8 mouse cellular contexts compared by ENCODE assay signal in the genomic region with DNA sequence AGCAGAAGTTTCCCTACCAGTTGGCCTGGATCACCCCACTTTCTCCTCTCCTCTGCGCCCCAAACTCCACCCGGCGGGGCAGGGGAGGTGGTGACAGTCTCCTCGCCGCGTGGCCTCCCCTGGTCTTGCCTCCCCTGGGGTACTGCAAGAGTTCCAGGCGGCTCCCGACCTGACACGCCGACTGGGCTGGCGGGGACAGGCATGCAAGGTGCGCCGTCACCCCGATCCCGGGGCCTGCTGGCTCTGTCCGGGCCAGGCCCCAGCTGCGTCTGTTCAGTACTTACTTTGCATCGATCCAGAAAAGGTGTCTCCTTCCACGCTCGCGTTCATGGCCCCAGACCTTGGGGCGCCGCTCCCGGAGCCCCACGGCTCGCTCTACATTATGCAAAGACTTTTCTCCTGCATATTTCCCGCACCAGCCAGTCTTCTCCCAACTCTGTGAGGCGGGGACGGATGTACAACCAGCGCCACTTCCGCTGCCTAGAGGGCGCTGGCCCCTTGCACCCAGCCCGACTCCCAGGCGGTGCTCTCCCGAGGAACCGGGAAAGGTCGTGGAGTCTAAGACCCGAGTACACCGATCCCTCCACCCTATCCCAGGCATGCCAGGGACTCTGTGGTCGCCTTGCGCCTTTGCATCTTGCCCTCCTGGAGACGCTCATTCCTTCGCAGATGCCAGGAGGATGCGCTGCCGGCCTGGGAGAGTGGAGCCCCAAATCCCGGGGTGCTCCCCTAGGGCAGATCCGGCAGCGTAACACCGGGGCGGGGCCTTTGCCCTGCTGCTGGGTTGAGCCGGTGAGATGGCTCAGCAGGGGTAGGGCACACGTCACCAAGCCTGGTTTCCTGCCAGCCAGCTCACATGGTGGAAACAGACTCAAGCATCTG. TPM values are rescaled to one million over a fixed set of nuclear protein-coding genes. Genes with fewer than 3 reads are reported as not detected.
DNase-seq lines count a peak whose midpoint lies in the region; ATAC-seq and TF ChIP-seq lines count a peak whose summit lies in the region.

A gene (minus strand): TSS at position 753 of the 882 bp plus-strand sequence.

- WGBS in hindbrain, embryonic 10.5 days = under 1% methylated on average over 52 of the region's 52 CpGs
- WGBS in lung, postnatal 0 days = under 1% methylated on average over 52 of the region's 52 CpGs

- peak; percentile 90 for DNase-seq in MEL (ENCODE audit: low read depth, low spot score)
- DNase-seq in cerebellum, adult 8-10 months = peak; percentile 77
- DNase-seq in hindbrain, embryonic 10.5 days (ENCODE audit: low spot score) = peak; percentile 85
- DNase-seq in layer of hippocampus, adult 9-11 months = peak; percentile 89
- peak; percentile 90 for DNase-seq in lung, postnatal 0 days (ENCODE audit: low spot score)
- DNase-seq in ovary, postnatal 14 days (ENCODE audit: low spot score) = peak; percentile 66
- peak; percentile 94 for DNase-seq in thymus, postnatal 14 days

- no peak for TF ChIP-seq EP300 in MEL (IDR thresholded peaks at IDR 0.05; ENCODE audit: low read depth in 1 of 2, low read length in 2 of 2)
- no peak for TF ChIP-seq EP300 in lung, postnatal 0 days (IDR thresholded peaks at IDR 0.05)

- H3K79me2 ChIP-seq in MEL (ENCODE audit: control insufficient read depth, insufficient read depth, low read length, poor library complexity) = peaks cover 36% of the 10 kb centered on the region

- no peak for TF ChIP-seq RAD21 in MEL (IDR thresholded peaks at IDR 0.05; ENCODE audit: low read depth, low read length)

- peaks cover 0 to 5% of the 10 kb centered on the region in 2 experiments; a peak in 1 of 4 replicates for H3K4me1 ChIP-seq in MEL (ENCODE audit: control insufficient read depth in 1 of 2, insufficient read depth in 2 of 2, low read length in 2 of 2)
- H3K4me1 ChIP-seq in hindbrain, embryonic 10.5 days (replicated peaks) = peaks cover 26% of the 10 kb centered on the region
- peaks cover 11% of the 10 kb centered on the region; the same call in 1 of the 2 replicates for H3K4me1 ChIP-seq in lung, postnatal 0 days (ENCODE audit: insufficient read depth, low read depth, low read length)

- H3K9ac ChIP-seq in MEL (ENCODE audit: control insufficient read depth, low read depth, low read length, poor library complexity, severe bottlenecking) = peak within 1 kb of the TSS; percentile 90
- H3K9ac ChIP-seq in lung, postnatal 0 days (replicated peaks; ENCODE audit: low read depth) = peak within 1 kb of the TSS; percentile 87

- peak; percentile 14 to 55 (median 43); a peak in 5 of 6 replicates for TF ChIP-seq CTCF in MEL (IDR thresholded peaks at IDR 0.05 in 2 of 3, conservative IDR thresholded peaks at IDR 0.05 in 1 of 3; ENCODE audit: control insufficient read depth in 1 of 3, insufficient read depth in 1 of 3, low read depth in 2 of 3, low read length in 3 of 3, poor library complexity in 1 of 3, severe bottlenecking in 1 of 3)
- TF ChIP-seq CTCF in lung, postnatal 0 days (IDR thresholded peaks at IDR 0.05) = peak; percentile 82

- H3K4me2 ChIP-seq in lung, postnatal 0 days (replicated peaks; ENCODE audit: low read depth, low read length) = peak within 1 kb of the TSS; percentile 91

- peak within 1 kb of the TSS; percentile 86 to 90 for H3K4me3 ChIP-seq in MEL (ENCODE audit: control insufficient read depth in 1 of 2, insufficient read depth in 1 of 2, low read depth in 2 of 2, low read length in 2 of 2)
- H3K4me3 ChIP-seq in hindbrain, embryonic 10.5 days = peak within 1 kb of the TSS; percentile 90
- peak within 1 kb of the TSS; percentile 78 for H3K4me3 ChIP-seq in lung, postnatal 0 days (ENCODE audit: low read depth, low read length)

- H3K27me3 ChIP-seq in MEL (ENCODE audit: control insufficient read depth in 1 of 2, insufficient read depth in 2 of 2, low read length in 2 of 2) = no peaks in the 10 kb centered on the region
- no peaks in the 10 kb centered on the region; the same call in 1 of the 2 replicates for H3K27me3 ChIP-seq in hindbrain, embryonic 10.5 days (ENCODE audit: insufficient read depth, poor library complexity, severe bottlenecking)
- no peaks in the 10 kb centered on the region for H3K27me3 ChIP-seq in lung, postnatal 0 days (replicated peaks; ENCODE audit: insufficient read depth, low read length)

- peak; percentile 61 to 66; a peak in 3 of 4 replicates for TF ChIP-seq POLR2A in MEL (IDR thresholded peaks at IDR 0.05; ENCODE audit: control insufficient read depth in 1 of 2, insufficient read depth in 1 of 2, low read depth in 1 of 2, low read length in 2 of 2, poor library complexity in 1 of 2)

- H3K27ac ChIP-seq in MEL (ENCODE audit: control insufficient read depth, low read depth, low read length) = peak within 1 kb of the TSS; percentile 94
- H3K27ac ChIP-seq in hindbrain, embryonic 10.5 days = peak within 1 kb of the TSS; percentile 95
- peak within 1 kb of the TSS; percentile 78 for H3K27ac ChIP-seq in lung, postnatal 0 days (ENCODE audit: low read length)

- no peaks in the 10 kb centered on the region for H3K9me3 ChIP-seq in MEL (replicated peaks; ENCODE audit: insufficient read depth, low read length)
- no peaks in the 10 kb centered on the region for H3K9me3 ChIP-seq in hindbrain, embryonic 10.5 days
- no peaks in the 10 kb centered on the region for H3K9me3 ChIP-seq in lung, postnatal 0 days (ENCODE audit: low read length)

- peak; percentile 93 for ATAC-seq in frontal cortex, adult (ENCODE audit: low TSS enrichment)
- peak; percentile 95 for ATAC-seq in lung, postnatal 0 days

- H3K36me3 ChIP-seq in MEL (ENCODE audit: control insufficient read depth in 1 of 2, insufficient read depth in 2 of 2, low read length in 2 of 2) = peaks cover 0 to 2% of the 10 kb centered on the region in 2 experiments; a peak in 2 of 4 replicates
- H3K36me3 ChIP-seq in hindbrain, embryonic 10.5 days = peaks cover 21% of the 10 kb centered on the region
- peaks cover 12% of the 10 kb centered on the region for H3K36me3 ChIP-seq in lung, postnatal 0 days (ENCODE audit: insufficient read depth, low read length)

TF ChIP-seq in MEL, 35 proteins besides CTCF, POLR2A, EP300 and RAD21:
- TF ChIP-seq HCFC1 (IDR thresholded peaks at IDR 0.05; ENCODE audit: low read depth, low read length) (peak; percentile 73), NELFE (IDR thresholded peaks at IDR 0.05; ENCODE audit: low read depth, low read length) (peak; percentile 65), TCF12 (IDR thresholded peaks at IDR 0.05; ENCODE audit: low read depth, low read length) (peak; percentile 39), MAX (IDR thresholded peaks at IDR 0.05; ENCODE audit: low read length) (no peak), CHD1 (IDR thresholded peaks at IDR 0.05; ENCODE audit: low read depth, low read length) (0 out of 2 replicates have a peak, but pooled peaks have one; percentile 58), ELF1 (IDR thresholded peaks at IDR 0.05; ENCODE audit: low read depth, low read length) (peak; percentile 40; the same call in 1 of the 2 replicates), SIN3A (IDR thresholded peaks at IDR 0.05; ENCODE audit: low read length) (peak; percentile 47; the same call in 1 of the 2 replicates), MAZ (IDR thresholded peaks at IDR 0.05; ENCODE audit: low read depth, low read length) (peak; percentile 24; the same call in 1 of the 2 replicates), MXI1 (IDR thresholded peaks at IDR 0.05; ENCODE audit: low read depth, low read length) (0 out of 2 replicates have a peak, but pooled peaks have one; percentile 39), POLR2AphosphoS2 (IDR thresholded peaks at IDR 0.05; ENCODE audit: low read length) (peak; percentile 52; the same call in 1 of the 2 replicates), ETS1 (IDR thresholded peaks at IDR 0.05; ENCODE audit: low read depth, low read length) (no peak), ZMIZ1 (IDR thresholded peaks at IDR 0.05; ENCODE audit: low read depth, low read length) (0 out of 2 replicates have a peak, but pooled peaks have one; percentile 22), TBP (IDR thresholded peaks at IDR 0.05; ENCODE audit: low read depth, low read length) (0 out of 2 replicates have a peak, but pooled peaks have one; percentile 30), UBTF (IDR thresholded peaks at IDR 0.05; ENCODE audit: borderline replicate concordance, insufficient read depth, low read depth, low read length) (no peak)

RNA-seq across cellular contexts. Expression of the gene that starts here (rescaled TPM):
- 22.4 and 24.7 TPM in 2 replicates for total RNA-seq in MEL (2012; rRNA removed)
- 10 to 100 TPM in 1 of 2 experiments, not detected in 1; 35.8 TPM for polyA plus RNA-seq in MEL (2012; ENCODE audit: insufficient read depth in 1 of 2, insufficient read length in 2 of 2, low read depth in 1 of 2, low replicate concordance in 2 of 2, missing spikeins in 1 of 2)
- polyA plus RNA-seq in hindbrain, embryonic 10.5 days (2016; fragmentation: Nextera tagmentation; extraction: Ambion mirVana) = 39.9 and 41.3 TPM in 2 replicates
- polyA plus RNA-seq in lung, postnatal 0 days (2015; fragmentation: Nextera tagmentation; extraction: Ambion mirVana) = 14.0 and 15.8 TPM in 2 replicates

Comparison
In these comparisons a context has a peak if more than half of its experiments do, and no peak if none do; other contexts are left out.
1. Peak in every context shown above with its lines: DNase-seq, ATAC-seq, H3K4me3 ChIP-seq and H3K27ac ChIP-seq.